Mouse (Mus musculus) hindbrain, embryonic 11.5 days (tissue): ENCODE measurements around the gene Spp1. TPM values are rescaled to one million over a fixed set of nuclear protein-coding genes. Genes with fewer than 3 reads are reported as not detected.

Experiments used
- ATAC-seq: fragments of 200-750 bp; cut with Nextera tagmentation; 2 replicates; pipeline ENCODE4 v1.8.0; 2017; ENCODE audit warnings: mild to moderate bottlenecking, moderate TSS enrichment, moderate library complexity; ENCODE audit not compliant: low FRiP score
- DNase-seq: peaks from one replicate; pipeline ENCODE4 v3.0.0-alpha.2; 2015; ENCODE audit warnings: low spot score
- H3K27ac ChIP-seq: fragments of 300-500 bp; sonication (generic); 2 replicates; pipeline ENCODE4 v1.5.1; 2014; ENCODE audit warnings: mild to moderate bottlenecking, low read depth, low read length
- H3K27me3 ChIP-seq: fragments of 300-500 bp; sonication (generic); 2 replicates; pipeline ENCODE4 v1.6.1; 2014; ENCODE audit warnings: mild to moderate bottlenecking, low read length, moderate library complexity, mixed read lengths; ENCODE audit not compliant: control insufficient read depth, insufficient read depth
- H3K36me3 ChIP-seq: fragments of 300-500 bp; sonication (generic); 2 replicates; pipeline ENCODE4 v1.6.1; 2014; ENCODE audit warnings: mild to moderate bottlenecking, low read length, moderate library complexity, mixed read lengths; ENCODE audit not compliant: control insufficient read depth, insufficient read depth
- H3K4me1 ChIP-seq: fragments of 300-500 bp; sonication (generic); replicated peaks from 2 replicates; pipeline ENCODE4 v1.6.1; 2014; ENCODE audit warnings: low read length, mixed read lengths; ENCODE audit not compliant: control insufficient read depth, insufficient read depth
- H3K4me2 ChIP-seq: fragments of 300-500 bp; sonication (generic); replicated peaks from 2 replicates; pipeline ENCODE4 v1.6.1; 2014; ENCODE audit warnings: mild to moderate bottlenecking, low read depth, low read length
- H3K4me3 ChIP-seq: fragments of 300-500 bp; sonication (generic); 2 replicates; pipeline ENCODE4 v1.5.1; 2014; ENCODE audit warnings: low read depth, low read length
- H3K9ac ChIP-seq: fragments of 300-500 bp; sonication (generic); 2 replicates; pipeline ENCODE4 v1.6.1; 2014; ENCODE audit warnings: low read depth, low read length
- H3K9me3 ChIP-seq: fragments of 300-500 bp; sonication (generic); 2 replicates; pipeline ENCODE4 v1.6.1; 2016; ENCODE audit warnings: low read length; ENCODE audit not compliant: control insufficient read depth
- WGBS: fragments of 180-500 bp; shearing (Covaris S2); extraction: QIAGEN DNeasy Blood & Tissue Kit; methylation state at CpG from one replicate; pipeline ENCODE4 v1.1.7; 2014; 5-methylcytosine and 5-hydroxymethylcytosine counted together
- polyA plus RNA-seq: library from polyadenylated mRNA; unstranded; fragments of >200 nt; fragmentation: Nextera tagmentation; extraction: Ambion mirVana; gene quantifications from 2 replicates; pipeline ENCODE4 v1.2.1, GENCODE M21; 2014

Gene Spp1
- polyA plus RNA-seq, 1 experiment from 2014 or later = 19.5 TPM

GRCm38 (mm10) chr5:104460856-104461255, 25.9 kb downstream of the Spp1 start:
- Histone ChIP-seq H3K9me3 (no peaks in the 10 kb centered on the region), H3K9ac (no peak overlapping the region), H3K27ac (no peak overlapping the region), H3K4me1 (0 out of 2 replicates have a peak, but pooled peaks cover 3% of the 10 kb centered on the region), H3K36me3 (no peaks in the 10 kb centered on the region), H3K4me2 (peak overlapping the region; percentile 75), H3K27me3 (no peaks in the 10 kb centered on the region), H3K4me3 (peak overlapping the region; percentile 70; the same call in 1 of the 2 replicates)
- DNase-seq (peak; percentile 19), ATAC-seq (no peak)
- WGBS = 68% methylated on average over 6 of the region's 7 CpGs

DNA sequence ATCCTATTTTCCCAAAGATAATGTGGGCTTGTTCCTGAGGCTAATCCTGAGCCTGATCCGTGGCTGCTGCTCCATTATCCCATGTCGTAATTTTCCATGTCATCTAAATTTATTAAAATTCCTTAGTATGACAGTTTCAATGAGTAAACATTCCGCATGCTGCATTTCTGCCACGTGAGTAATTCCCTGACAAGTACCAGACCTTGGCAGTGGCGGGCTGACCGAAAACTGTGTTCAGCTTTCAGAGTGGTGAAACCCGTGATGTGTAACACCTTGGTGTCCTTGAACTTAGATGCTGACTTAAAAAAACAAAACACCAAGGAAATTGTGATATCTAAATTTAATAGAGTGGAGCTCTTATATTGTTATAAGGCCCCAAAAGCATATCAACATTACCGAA, 30.4 kb downstream of the Spp1 start:
- Histone ChIP-seq H3K9ac (no peak overlapping the region), H3K36me3 (no peaks in the 10 kb centered on the region)

GRCm38 (mm10) chr5:104465731-104466130, 30.8 kb downstream of the Spp1 start:
- Histone ChIP-seq H3K9ac (no peak overlapping the region), H3K9me3 (no peaks in the 10 kb centered on the region), H3K4me1 (no peaks in the 10 kb centered on the region), H3K27ac (no peak overlapping the region), H3K36me3 (no peaks in the 10 kb centered on the region), H3K4me2 (no peak overlapping the region), H3K27me3 (no peaks in the 10 kb centered on the region), H3K4me3 (no peak overlapping the region)
- ATAC-seq (no peak), DNase-seq (no peak)
- WGBS = 92% methylated on average over 12 of the region's 12 CpGs

More for the DNA sequence above, 30.4 kb downstream of the Spp1 start:
- H3K4me1 ChIP-seq = no peaks in the 10 kb centered on the region
- H3K27me3 ChIP-seq = no peaks in the 10 kb centered on the region
- H3K4me3 ChIP-seq = no peak overlapping the region
- ATAC-seq (no peak), DNase-seq (no peak)
- no peaks in the 10 kb centered on the region for H3K9me3 ChIP-seq
- WGBS = 94% methylated on average over 8 of the region's 8 CpGs
- no peak overlapping the region for H3K27ac ChIP-seq
- H3K4me2 ChIP-seq = no peak overlapping the region

GRCm38 (mm10) chr5:104466816-104467215, 31.9 kb downstream of the Spp1 start:
- H3K27ac ChIP-seq = no peak overlapping the region
- H3K4me3 ChIP-seq = no peak overlapping the region
- no peaks in the 10 kb centered on the region for H3K36me3 ChIP-seq
- no peaks in the 10 kb centered on the region for H3K9me3 ChIP-seq
- no peaks in the 10 kb centered on the region for H3K4me1 ChIP-seq
- no peaks in the 10 kb centered on the region for H3K27me3 ChIP-seq
- no peak overlapping the region for H3K4me2 ChIP-seq
- no peak for DNase-seq
- no peak overlapping the region for H3K9ac ChIP-seq
- 91% methylated on average over 16 of the region's 16 CpGs for WGBS
- no peak for ATAC-seq

GRCm38 (mm10) chr5:104468586-104468985, 33.7 kb downstream of the Spp1 start:
- no peaks in the 10 kb centered on the region for H3K4me1 ChIP-seq
- no peak overlapping the region for H3K4me3 ChIP-seq
- WGBS = 94% methylated on average over 5 of the region's 5 CpGs
- no peak overlapping the region for H3K4me2 ChIP-seq
- ATAC-seq = no peak
- no peaks in the 10 kb centered on the region for H3K27me3 ChIP-seq
- no peak overlapping the region for H3K9ac ChIP-seq
- no peaks in the 10 kb centered on the region for H3K9me3 ChIP-seq
- no peak overlapping the region for H3K27ac ChIP-seq
- DNase-seq = no peak
- H3K36me3 ChIP-seq = no peaks in the 10 kb centered on the region

- no peak for ATAC-seq
- WGBS = 91% methylated on average over 5 of the region's 5 CpGs
- no peak overlapping the region for H3K27ac ChIP-seq
- no peaks in the 10 kb centered on the region for H3K9me3 ChIP-seq
- DNase-seq = no peak
- H3K4me1 ChIP-seq = no peaks in the 10 kb centered on the region
- no peaks in the 10 kb centered on the region for H3K27me3 ChIP-seq
- no peak overlapping the region for H3K4me3 ChIP-seq
- H3K9ac ChIP-seq = no peak overlapping the region
- H3K4me2 ChIP-seq = no peak overlapping the region
- H3K36me3 ChIP-seq = no peaks in the 10 kb centered on the region
Observed at GRCm38 (mm10) chr5:104470981-104471391, 36.1 kb downstream of the Spp1 start.

DNA sequence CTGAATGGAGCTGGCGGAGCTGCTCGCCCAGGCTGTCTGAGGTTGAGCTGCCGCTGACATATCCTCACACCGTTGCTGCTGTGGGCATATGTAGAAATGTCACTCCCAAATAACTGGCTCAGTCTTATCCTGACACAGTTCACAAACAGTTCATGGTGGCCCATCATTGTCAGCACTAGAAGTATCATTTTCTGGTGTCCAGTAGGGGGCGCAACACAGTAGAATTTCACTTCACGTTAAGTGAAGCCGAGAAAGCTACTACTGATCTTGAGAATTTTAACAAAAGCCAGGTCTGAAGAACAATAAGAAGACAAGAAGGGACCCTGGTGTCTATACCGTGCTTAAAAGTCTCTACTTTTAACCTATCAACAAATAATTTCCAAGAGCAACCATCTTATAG, 37.5 kb downstream of the Spp1 start:
- Histone ChIP-seq H3K4me2 (no peak overlapping the region), H3K4me3 (no peak overlapping the region), H3K27ac (no peak overlapping the region), H3K9me3 (no peaks in the 10 kb centered on the region), H3K4me1 (no peaks in the 10 kb centered on the region), H3K36me3 (no peaks in the 10 kb centered on the region), H3K27me3 (no peaks in the 10 kb centered on the region), H3K9ac (no peak overlapping the region)
- DNase-seq (peak; percentile 31), ATAC-seq (no peak)
- WGBS = 92% methylated on average over 8 of the region's 8 CpGs

DNA sequence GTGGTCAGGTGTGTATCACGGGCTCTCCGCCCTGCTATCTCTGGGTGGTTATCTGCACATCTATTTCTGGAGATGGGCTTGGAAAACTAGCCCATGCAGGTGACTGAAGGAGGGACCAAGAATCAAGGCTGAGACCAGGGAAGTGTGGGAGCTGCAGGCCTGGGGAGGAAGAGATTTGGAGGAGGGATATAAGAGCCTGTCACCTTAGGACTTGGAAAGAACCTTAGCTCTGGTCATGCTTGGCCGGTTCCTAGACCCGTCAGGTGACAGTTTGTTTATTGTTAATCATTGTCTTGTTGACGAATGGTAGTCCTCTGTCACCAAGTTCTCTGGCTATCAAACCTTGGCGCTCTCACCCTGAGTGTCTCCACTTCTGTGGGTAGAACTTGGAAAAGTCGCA, 45.4 kb downstream of the Spp1 start:
- Histone ChIP-seq H3K4me2 (no peak overlapping the region), H3K9me3 (no peaks in the 10 kb centered on the region), H3K9ac (no peak overlapping the region), H3K27ac (no peak overlapping the region), H3K27me3 (no peaks in the 10 kb centered on the region), H3K4me3 (no peak overlapping the region), H3K4me1 (no peaks in the 10 kb centered on the region), H3K36me3 (0 out of 2 replicates have a peak, but pooled peaks cover 2% of the 10 kb centered on the region)
- 89% methylated on average over 7 of the region's 7 CpGs for WGBS
- ATAC-seq = no peak
- DNase-seq = no peak

- Histone ChIP-seq H3K4me3 (no peak overlapping the region), H3K9ac (no peak overlapping the region), H3K27ac (no peak overlapping the region), H3K4me2 (no peak overlapping the region), H3K4me1 (no peaks in the 10 kb centered on the region), H3K36me3 (0 out of 2 replicates have a peak, but pooled peaks cover 2% of the 10 kb centered on the region), H3K27me3 (no peaks in the 10 kb centered on the region), H3K9me3 (no peaks in the 10 kb centered on the region)
- WGBS = 89% methylated on average over 8 of the region's 8 CpGs
- no peak for ATAC-seq
- DNase-seq = no peak
Observed at GRCm38 (mm10) chr5:104482856-104483255, 47.9 kb downstream of the Spp1 start.
